Mouse (Mus musculus): ENCODE measurements around the gene Comt.

GRCm38 (mm10) chr16:18388583-18389435 is 37.8 kb downstream of the Comt start:
- TF ChIP-seq CTCF (IDR thresholded peaks at IDR 0.05; ENCODE audit: low read depth, low read length) = no peak
- no peak for TF ChIP-seq POLR2AphosphoS5 (IDR thresholded peaks at IDR 0.05; ENCODE audit: insufficient replicate concordance, low read depth, low read length)
- no peak for TF ChIP-seq GATA1 (IDR thresholded peaks at IDR 0.05; ENCODE audit: borderline replicate concordance, low read length)
- TF ChIP-seq GATA2 (IDR thresholded peaks at IDR 0.05; ENCODE audit: borderline replicate concordance, low read depth, low read length) = no peak
- no peak for TF ChIP-seq TAL1 (conservative IDR thresholded peaks at IDR 0.05; ENCODE audit: low read depth, low read length)
